Mouse (Mus musculus): ENCODE data around the gene Myzap. TPM values are rescaled to one million over a fixed set of nuclear protein-coding genes. Genes with fewer than 3 reads are reported as not detected.

Myzap gene
- polyA plus RNA-seq, 1 experiment = 2.7 TPM

DNA sequence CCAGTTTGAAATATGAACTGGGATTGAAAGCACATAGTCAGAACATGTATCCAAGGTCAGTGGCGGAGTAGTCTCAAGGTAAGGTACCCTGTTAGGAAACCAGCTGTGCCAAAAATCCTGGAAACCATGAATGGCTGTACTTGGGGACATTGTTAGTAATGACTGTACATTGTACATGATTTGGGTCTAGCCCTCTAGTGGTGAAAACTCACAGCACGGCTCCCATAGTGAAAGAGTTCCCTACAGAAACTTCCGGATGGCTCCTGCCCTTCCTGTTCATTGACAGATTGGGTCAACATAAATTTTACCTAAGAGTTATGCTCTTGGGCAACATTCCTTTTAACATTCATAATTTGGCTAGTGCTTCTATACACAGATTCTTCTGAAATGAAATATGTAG lies 126.0 kb downstream of the Myzap start:
- no peak overlapping the region for H3K27ac ChIP-seq (ENCODE audit: insufficient read depth, low read length)
- H3K9ac ChIP-seq (ENCODE audit: low read depth, poor library complexity, severe bottlenecking) = no peak overlapping the region
- no peaks in the 10 kb centered on the region for H3K4me1 ChIP-seq (ENCODE audit: control insufficient read depth, insufficient read depth, low read length)
- TF ChIP-seq POLR2A (IDR thresholded peaks at IDR 0.05; ENCODE audit: insufficient read depth, low read length) (no peak), EP300 (IDR thresholded peaks at IDR 0.05; ENCODE audit: insufficient read depth, low read depth, low read length) (no peak), CTCF (IDR thresholded peaks at IDR 0.05; ENCODE audit: low read depth, low read length) (no peak)
- no peaks in the 10 kb centered on the region for H3K9me3 ChIP-seq (replicated peaks; ENCODE audit: control insufficient read depth, insufficient read depth, low read length, poor library complexity, severe bottlenecking)
- H3K36me3 ChIP-seq (ENCODE audit: control insufficient read depth, insufficient read depth, low read length, poor library complexity, severe bottlenecking) = no peaks in the 10 kb centered on the region
- H3K4me3 ChIP-seq (ENCODE audit: low read depth, low read length) = no peak overlapping the region
- H3K27me3 ChIP-seq (ENCODE audit: control insufficient read depth, insufficient read depth, low read length, poor library complexity, severe bottlenecking) = no peaks in the 10 kb centered on the region

DNA sequence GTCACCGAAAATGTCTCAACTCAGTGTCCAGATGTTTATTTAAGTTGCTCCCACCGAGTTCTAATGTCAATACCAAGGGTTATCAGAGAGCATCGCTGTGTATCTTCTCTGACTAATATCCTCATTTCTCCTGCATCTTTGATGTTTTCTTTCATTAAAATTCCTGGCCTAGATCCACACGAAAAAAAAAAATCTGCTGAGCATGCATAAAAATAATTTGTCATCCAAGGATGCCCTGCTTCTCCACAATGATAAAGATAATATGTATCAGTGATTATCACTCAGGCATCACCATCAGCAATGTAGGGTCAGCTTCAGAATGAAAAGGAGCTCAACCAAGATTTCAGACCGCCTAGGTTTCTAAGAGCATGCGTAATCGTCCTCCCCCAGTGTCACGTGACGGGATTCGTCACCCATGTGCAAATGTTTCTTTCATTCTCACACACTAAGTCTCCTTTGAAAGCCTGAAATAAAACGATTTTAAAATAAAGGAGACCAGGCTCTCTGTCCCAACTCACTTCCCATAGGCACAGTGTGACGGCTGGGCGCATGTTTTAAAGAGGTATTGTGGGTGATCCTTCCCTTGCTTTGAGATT lies 129.0 kb downstream of the Myzap start:
- no peaks in the 10 kb centered on the region for H3K36me3 ChIP-seq (ENCODE audit: control insufficient read depth, insufficient read depth, low read length, poor library complexity, severe bottlenecking)
- H3K4me1 ChIP-seq (ENCODE audit: control insufficient read depth, insufficient read depth, low read length) = no peaks in the 10 kb centered on the region
- H3K4me3 ChIP-seq (ENCODE audit: low read depth, low read length) = no peak overlapping the region
- no peak overlapping the region for H3K9ac ChIP-seq (ENCODE audit: low read depth, poor library complexity, severe bottlenecking)
- H3K27me3 ChIP-seq (ENCODE audit: control insufficient read depth, insufficient read depth, low read length, poor library complexity, severe bottlenecking) = no peaks in the 10 kb centered on the region
- no peak overlapping the region for H3K27ac ChIP-seq (ENCODE audit: insufficient read depth, low read length)
- H3K9me3 ChIP-seq (replicated peaks; ENCODE audit: control insufficient read depth, insufficient read depth, low read length, poor library complexity, severe bottlenecking) = no peaks in the 10 kb centered on the region
- TF ChIP-seq POLR2A (IDR thresholded peaks at IDR 0.05; ENCODE audit: insufficient read depth, low read length) = no peak
- TF ChIP-seq CTCF (IDR thresholded peaks at IDR 0.05; ENCODE audit: low read depth, low read length) = no peak
- no peak for TF ChIP-seq EP300 (IDR thresholded peaks at IDR 0.05; ENCODE audit: insufficient read depth, low read depth, low read length)

DNA sequence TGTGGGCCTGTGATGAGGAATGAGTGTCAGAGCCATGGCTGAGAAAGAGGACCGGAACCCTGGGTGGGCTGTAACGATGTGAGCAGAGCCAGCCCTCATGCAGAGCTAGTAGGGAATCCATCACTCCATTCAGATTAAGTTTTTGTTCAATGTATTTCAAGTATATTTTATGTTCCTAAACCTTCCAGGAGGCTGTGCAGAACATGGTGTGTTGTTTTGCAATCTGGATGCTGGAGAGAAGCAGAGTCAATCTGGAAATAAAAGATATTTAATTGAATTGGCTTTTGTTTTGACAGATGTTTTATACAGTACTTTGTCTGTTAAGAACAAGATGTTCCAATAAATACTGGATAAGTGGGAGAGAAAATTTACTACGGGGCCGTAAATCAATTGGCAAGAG lies 135.4 kb downstream of the Myzap start:
- Histone ChIP-seq H3K4me3 (ENCODE audit: low read depth, low read length) (no peak overlapping the region), H3K9ac (ENCODE audit: low read depth, poor library complexity, severe bottlenecking) (no peak overlapping the region), H3K27me3 (ENCODE audit: control insufficient read depth, insufficient read depth, low read length, poor library complexity, severe bottlenecking) (no peaks in the 10 kb centered on the region; the same call in 1 of the 2 replicates), H3K4me1 (ENCODE audit: control insufficient read depth, insufficient read depth, low read length) (no peaks in the 10 kb centered on the region), H3K9me3 (replicated peaks; ENCODE audit: control insufficient read depth, insufficient read depth, low read length, poor library complexity, severe bottlenecking) (no peaks in the 10 kb centered on the region), H3K36me3 (ENCODE audit: control insufficient read depth, insufficient read depth, low read length, poor library complexity, severe bottlenecking) (no peaks in the 10 kb centered on the region), H3K27ac (ENCODE audit: insufficient read depth, low read length) (no peak overlapping the region)
- TF ChIP-seq POLR2A (IDR thresholded peaks at IDR 0.05; ENCODE audit: insufficient read depth, low read length) (no peak), EP300 (IDR thresholded peaks at IDR 0.05; ENCODE audit: insufficient read depth, low read depth, low read length) (no peak), CTCF (IDR thresholded peaks at IDR 0.05; ENCODE audit: low read depth, low read length) (no peak)

Other genes with a start within 250 kb of the Myzap start
- gene Polr2m, start 106.4 kb downstream of the Myzap start, polyA plus RNA-seq (2011; ENCODE audit: insufficient read depth, insufficient read length, low read depth, missing spikeins) = 200 and 203 TPM in 2 replicates
- 11.3 and 13.1 TPM in 2 replicates for gene Cgnl1, start 179.2 kb upstream of the Myzap start, polyA plus RNA-seq (2011; ENCODE audit: insufficient read depth, insufficient read length, low read depth, missing spikeins)